Comparison of ENCODE assay signal across 19 mouse cellular contexts in genomic region chr13:55909941-55910340, GRCm38 (mm10).
DNase-seq lines count a peak whose midpoint lies in the region; ATAC-seq and TF ChIP-seq lines count a peak whose summit lies in the region.
"Had no signal": no experiment of that assay in that cellular context is flagged by ENCODE, and none has a peak within 500 bp of the region (broad histone marks: within the 10 kb centered on the region; RNA-seq: fewer than 3 reads in every experiment).

No protein-coding gene starts in this region.

- 13% methylated on average over 5 of the region's 5 CpGs for WGBS in embryonic facial prominence, embryonic 13.5 days
- 4% methylated on average over 5 of the region's 5 CpGs for WGBS in embryonic facial prominence, embryonic 15.5 days
- WGBS in stomach, embryonic 15.5 days = 4% methylated on average over 5 of the region's 5 CpGs
- 12% methylated on average over 5 of the region's 5 CpGs for WGBS in forebrain, postnatal 0 days

- no peaks in the 10 kb centered on the region for H3K36me3 ChIP-seq in embryonic facial prominence, embryonic 13.5 days
- H3K36me3 ChIP-seq in embryonic facial prominence, embryonic 15.5 days = no peaks in the 10 kb centered on the region
- no peaks in the 10 kb centered on the region for H3K36me3 ChIP-seq in stomach, embryonic 15.5 days
- no peaks in the 10 kb centered on the region for H3K36me3 ChIP-seq in forebrain, postnatal 0 days (ENCODE audit: insufficient read depth)
- H3K36me3 ChIP-seq: heart, embryonic 12.5 days; hindbrain, embryonic 12.5 days had no signal

- H3K27ac ChIP-seq in embryonic facial prominence, embryonic 13.5 days = peak overlapping the region; percentile 44; the same call in 1 of the 2 replicates
- peak overlapping the region; percentile 51 for H3K27ac ChIP-seq in embryonic facial prominence, embryonic 15.5 days (replicated peaks)
- peak overlapping the region; percentile 93 for H3K27ac ChIP-seq in stomach, embryonic 15.5 days
- H3K27ac ChIP-seq in forebrain, postnatal 0 days (ENCODE audit: low read depth, low read length) = no peak overlapping the region
- H3K27ac ChIP-seq: hindbrain, embryonic 12.5 days had no signal

- H3K27me3 ChIP-seq in embryonic facial prominence, embryonic 13.5 days = peaks cover 15% of the 10 kb centered on the region; the same call in 1 of the 2 replicates
- H3K27me3 ChIP-seq in embryonic facial prominence, embryonic 15.5 days = peaks cover 7% of the 10 kb centered on the region; the same call in 1 of the 2 replicates
- H3K27me3 ChIP-seq in stomach, embryonic 15.5 days (replicated peaks) = no peaks in the 10 kb centered on the region
- no peaks in the 10 kb centered on the region for H3K27me3 ChIP-seq in forebrain, postnatal 0 days (ENCODE audit: insufficient read depth, low read length)
- H3K27me3 ChIP-seq: hindbrain, embryonic 12.5 days had no signal

- no peaks in the 10 kb centered on the region for H3K9me3 ChIP-seq in embryonic facial prominence, embryonic 13.5 days
- no peaks in the 10 kb centered on the region for H3K9me3 ChIP-seq in embryonic facial prominence, embryonic 15.5 days (replicated peaks)
- H3K9me3 ChIP-seq in stomach, embryonic 15.5 days = no peaks in the 10 kb centered on the region
- H3K9me3 ChIP-seq in forebrain, postnatal 0 days (ENCODE audit: low read length) = no peaks in the 10 kb centered on the region
- H3K9me3 ChIP-seq: hindbrain, embryonic 12.5 days had no signal

- H3K9ac ChIP-seq in embryonic facial prominence, embryonic 13.5 days = no peak overlapping the region
- no peak overlapping the region for H3K9ac ChIP-seq in embryonic facial prominence, embryonic 15.5 days
- no peak overlapping the region for H3K9ac ChIP-seq in stomach, embryonic 15.5 days
- H3K9ac ChIP-seq in forebrain, postnatal 0 days = no peak overlapping the region
- H3K9ac ChIP-seq: heart, embryonic 12.5 days; hindbrain, embryonic 12.5 days; liver, postnatal 0 days had no signal

- peaks cover 18% of the 10 kb centered on the region for H3K4me1 ChIP-seq in embryonic facial prominence, embryonic 13.5 days
- H3K4me1 ChIP-seq in embryonic facial prominence, embryonic 15.5 days = peaks cover 22% of the 10 kb centered on the region
- peaks cover 22% of the 10 kb centered on the region; the same call in 1 of the 2 replicates for H3K4me1 ChIP-seq in stomach, embryonic 15.5 days
- H3K4me1 ChIP-seq in forebrain, postnatal 0 days (ENCODE audit: insufficient read depth) = no peaks in the 10 kb centered on the region
- H3K4me1 ChIP-seq: hindbrain, embryonic 12.5 days had no signal

- no peak for TF ChIP-seq CTCF in forebrain, postnatal 0 days (IDR thresholded peaks at IDR 0.05; ENCODE audit: low read depth)

- 0 out of 2 replicates have a peak overlapping the region, but pooled peaks have one; percentile 2 for H3K4me2 ChIP-seq in embryonic facial prominence, embryonic 13.5 days
- H3K4me2 ChIP-seq in embryonic facial prominence, embryonic 15.5 days (replicated peaks) = no peak overlapping the region
- peak overlapping the region; percentile 35 for H3K4me2 ChIP-seq in stomach, embryonic 15.5 days
- H3K4me2 ChIP-seq in forebrain, postnatal 0 days (ENCODE audit: low read depth) = no peak overlapping the region
- H3K4me2 ChIP-seq: heart, embryonic 12.5 days; hindbrain, embryonic 12.5 days had no signal

- peak; percentile 67; the same call in 1 of the 2 replicates for ATAC-seq in embryonic facial prominence, embryonic 13.5 days (ENCODE audit: insufficient number of reproducible peaks, insufficient read depth, low FRiP score, low TSS enrichment, low read depth)
- 0 out of 2 replicates have a peak, but pooled peaks have one; percentile 25 for ATAC-seq in embryonic facial prominence, embryonic 15.5 days (ENCODE audit: insufficient number of reproducible peaks, low FRiP score, low TSS enrichment, low read depth)
- ATAC-seq in stomach, embryonic 15.5 days (ENCODE audit: insufficient read depth, low FRiP score, low read depth) = peak; percentile 69; the same call in 1 of the 2 replicates
- ATAC-seq in forebrain, postnatal 0 days = no peak
- ATAC-seq: inflammation-experienced regulatory T-cells, adult 6 months; liver, postnatal 0 days had no signal

- no peak overlapping the region for H3K4me3 ChIP-seq in embryonic facial prominence, embryonic 13.5 days
- no peak overlapping the region for H3K4me3 ChIP-seq in embryonic facial prominence, embryonic 15.5 days (replicated peaks)
- H3K4me3 ChIP-seq in stomach, embryonic 15.5 days (replicated peaks) = no peak overlapping the region
- no peak overlapping the region for H3K4me3 ChIP-seq in forebrain, postnatal 0 days (ENCODE audit: low read depth, low read length)
- H3K4me3 ChIP-seq: heart, embryonic 12.5 days; hindbrain, embryonic 12.5 days; myocyte had no signal

- peak; percentile 21 for DNase-seq in kidney, postnatal 10 days
- DNase-seq in kidney, adult 9 months = no peak
- DNase-seq in forebrain, postnatal 0 days = no peak
- DNase-seq in adrenal gland, postnatal 10 days = no peak
- DNase-seq: adrenal gland, adult 2 months; cerebellum, adult 8-10 months; heart, adult 11 months; heart, postnatal 14 days; liver, postnatal 0 days; midbrain, embryonic 14.5 days; right cerebral cortex, postnatal 14 days; spleen, adult 18-20 months had no signal

Comparison
In these comparisons a context has a peak if more than half of its experiments do, and no peak if none do; other contexts are left out.
1. H3K4me2 ChIP-seq: peak in embryonic facial prominence, embryonic 13.5 days (single experiment) and stomach, embryonic 15.5 days (single experiment); none in embryonic facial prominence, embryonic 15.5 days (single experiment) and forebrain, postnatal 0 days (single experiment).